Mouse (Mus musculus): ENCODE results near the gene Smg9.

GRCm38 (mm10) chr7:24442313-24442712 lies 42.9 kb downstream of the Smg9 start:
- TF ChIP-seq CTCF (IDR thresholded peaks at IDR 0.05; ENCODE audit: borderline replicate concordance, extremely low read depth, insufficient read depth, insufficient read length) (no peak), POLR2A (IDR thresholded peaks at IDR 0.05; ENCODE audit: borderline replicate concordance, extremely low read depth, insufficient read depth, insufficient read length, poor library complexity, severe bottlenecking) (no peak)
